Mouse (Mus musculus): Measurements from ENCODE around the gene Rbm34. TPM values are rescaled to one million over a fixed set of nuclear protein-coding genes. Genes with fewer than 3 reads are reported as not detected.
"Not testable (repeated sequence)": the region's sequence is repeated elsewhere in the genome, so short reads cannot be mapped to it uniquely, and the experiment has no call there.

Gene Rbm34
- total and polyA plus RNA-seq, 3 experiments: 24.8 to 42.7 (median 42.3) TPM

GRCm38 (mm10) chr8:126914107-126914490, 56.8 kb downstream of the Rbm34 start:
- H3K9me3 ChIP-seq (replicated peaks; ENCODE audit: low read length); H3K36me3 ChIP-seq (replicated peaks in 1 of 2; ENCODE audit: control insufficient read depth in 1 of 2, insufficient read depth in 1 of 2, low read length in 1 of 2); H3K4me2 ChIP-seq (ENCODE audit: insufficient read depth, low read depth, poor library complexity, severe bottlenecking); H3K27ac ChIP-seq (ENCODE audit: insufficient read depth, low read depth); in situ Hi-C loops (cut with MboI; ENCODE audit: low pct_ligation_motif_present, low pct_unique_long_range_greater_than_20kb, low sequenced_read_pairs); H3K9ac ChIP-seq (ENCODE audit: insufficient read depth, low read depth); DNase-seq (ENCODE audit: extremely low read depth); H3K4me3 ChIP-seq (replicated peaks in 1 of 3; ENCODE audit: low read depth in 2 of 3, low read length in 2 of 3, poor library complexity in 1 of 3); H3K79me2 ChIP-seq (replicated peaks; ENCODE audit: control insufficient read depth, extremely low read depth, insufficient read depth, poor library complexity, severe bottlenecking); H3K27me3 ChIP-seq (replicated peaks): not testable (repeated sequence)
- H3K4me1 ChIP-seq (ENCODE audit: control insufficient read depth in 1 of 2, insufficient read depth in 2 of 2): peaks cover 7 to 38% of the 10 kb centered on the region in 2 experiments
- dilution Hi-C loops (cut with MboI; ENCODE audit: extremely low pct_ligation_motif_present, extremely low pct_unique_long_range_greater_than_20kb, low sequenced_read_pairs): loop anchor here (25.0 kb wide), 1 partner anchor 427 kb away; the partner anchor contains the start of gene Tarbp1
- peak; percentile 58 for TF ChIP-seq ZNF384 (IDR thresholded peaks at IDR 0.05; ENCODE audit: low read depth, low read length)

- no peaks in the 10 kb centered on the region for H3K27me3 ChIP-seq (replicated peaks)
- no peak for DNase-seq (ENCODE audit: extremely low read depth)
Measured at GRCm38 (mm10) chr8:126913241-126914106, 57.4 kb downstream of the Rbm34 start.

GRCm38 (mm10) chr8:126909371-126909802, 61.5 kb downstream of the Rbm34 start:
- no peak for DNase-seq (ENCODE audit: extremely low read depth)
- no peak for TF ChIP-seq BHLHE40 (IDR thresholded peaks at IDR 0.05; ENCODE audit: low read depth, low read length)
- TF ChIP-seq KAT2A (IDR thresholded peaks at IDR 0.05; ENCODE audit: insufficient replicate concordance, low read length): no peak
- no peak for TF ChIP-seq JUND (conservative IDR thresholded peaks at IDR 0.05; ENCODE audit: low read depth, low read length)
- TF ChIP-seq EP300 (IDR thresholded peaks at IDR 0.05; ENCODE audit: low read length): no peak
- no peak for TF ChIP-seq CHD1 (IDR thresholded peaks at IDR 0.05; ENCODE audit: low read depth, low read length)
- TF ChIP-seq GABPA (IDR thresholded peaks at IDR 0.05; ENCODE audit: insufficient replicate concordance, low read depth, low read length): no peak
- TF ChIP-seq E2F4 (IDR thresholded peaks at IDR 0.05; ENCODE audit: insufficient replicate concordance, low read depth, low read length): no peak
- TF ChIP-seq CTCF (conservative IDR thresholded peaks at IDR 0.05 in 1 of 2, IDR thresholded peaks at IDR 0.05 in 1 of 2; ENCODE audit: low read depth in 2 of 2, low read length in 2 of 2): no peak
- no peak for TF ChIP-seq PAX5 (IDR thresholded peaks at IDR 0.05; ENCODE audit: low read length)
- no peak for TF ChIP-seq ELF1 (IDR thresholded peaks at IDR 0.05; ENCODE audit: low read depth, low read length)
- no peak for TF ChIP-seq MAFK (IDR thresholded peaks at IDR 0.05; ENCODE audit: insufficient replicate concordance, low read length)
- TF ChIP-seq USF1 (IDR thresholded peaks at IDR 0.05; ENCODE audit: low read depth, low read length): no peak
- TF ChIP-seq MXI1 (IDR thresholded peaks at IDR 0.05; ENCODE audit: low read depth, low read length): no peak
- TF ChIP-seq MYC (IDR thresholded peaks at IDR 0.05; ENCODE audit: low read depth, low read length): no peak
- no peak for TF ChIP-seq ETS1 (conservative IDR thresholded peaks at IDR 0.05; ENCODE audit: low read depth, low read length)
- TF ChIP-seq MEF2A (IDR thresholded peaks at IDR 0.05; ENCODE audit: borderline replicate concordance, low read depth, low read length): no peak
- H3K4me2 ChIP-seq (ENCODE audit: insufficient read depth, low read depth, poor library complexity, severe bottlenecking): no peak overlapping the region

More at GRCm38 (mm10) chr8:126913241-126914106, 57.4 kb downstream of the Rbm34 start:
- TF ChIP-seq MAFK (IDR thresholded peaks at IDR 0.05; ENCODE audit: insufficient replicate concordance, low read length): no peak
- no peak for TF ChIP-seq TBP (conservative IDR thresholded peaks at IDR 0.05; ENCODE audit: low read depth, low read length)
- no peak for TF ChIP-seq EP300 (IDR thresholded peaks at IDR 0.05; ENCODE audit: low read length)
- no peak for TF ChIP-seq PAX5 (IDR thresholded peaks at IDR 0.05; ENCODE audit: low read length)
- TF ChIP-seq NELFE (IDR thresholded peaks at IDR 0.05; ENCODE audit: low read depth, low read length): no peak
- TF ChIP-seq MAX (IDR thresholded peaks at IDR 0.05; ENCODE audit: low read length): no peak
- TF ChIP-seq USF2 (conservative IDR thresholded peaks at IDR 0.05; ENCODE audit: low read depth, low read length): no peak
- TF ChIP-seq ZKSCAN1 (IDR thresholded peaks at IDR 0.05; ENCODE audit: borderline replicate concordance, low read depth, low read length): no peak
- TF ChIP-seq TCF12 (IDR thresholded peaks at IDR 0.05; ENCODE audit: low read depth, low read length): no peak
- TF ChIP-seq NRF1 (IDR thresholded peaks at IDR 0.05; ENCODE audit: low read depth, low read length): no peak
- TF ChIP-seq SIN3A (IDR thresholded peaks at IDR 0.05; ENCODE audit: low read length): no peak
- TF ChIP-seq CHD1 (IDR thresholded peaks at IDR 0.05; ENCODE audit: low read depth, low read length): no peak
- no peak for TF ChIP-seq MEF2A (IDR thresholded peaks at IDR 0.05; ENCODE audit: borderline replicate concordance, low read depth, low read length)
- TF ChIP-seq ZC3H11A (IDR thresholded peaks at IDR 0.05; ENCODE audit: low read depth, low read length): no peak
- TF ChIP-seq MYC (IDR thresholded peaks at IDR 0.05; ENCODE audit: low read depth, low read length): no peak
- H3K9ac ChIP-seq (ENCODE audit: insufficient read depth, low read depth): no peak overlapping the region
- peaks cover 0 to 3% of the 10 kb centered on the region in 2 experiments for H3K36me3 ChIP-seq (replicated peaks in 1 of 2; ENCODE audit: control insufficient read depth in 1 of 2, insufficient read depth in 1 of 2, low read length in 1 of 2)
- H3K79me2 ChIP-seq (replicated peaks; ENCODE audit: control insufficient read depth, extremely low read depth, insufficient read depth, poor library complexity, severe bottlenecking): no peaks in the 10 kb centered on the region
- peaks cover 5 to 45% of the 10 kb centered on the region in 2 experiments for H3K4me1 ChIP-seq (ENCODE audit: control insufficient read depth in 1 of 2, insufficient read depth in 2 of 2)
- no peak overlapping the region for H3K27ac ChIP-seq (ENCODE audit: insufficient read depth, low read depth)
- H3K4me3 ChIP-seq (replicated peaks in 1 of 3; ENCODE audit: low read depth in 2 of 3, low read length in 2 of 3, poor library complexity in 1 of 3): no peak overlapping the region
- in situ Hi-C loops (cut with MboI; ENCODE audit: low pct_ligation_motif_present, low pct_unique_long_range_greater_than_20kb, low sequenced_read_pairs): no loop called here
- H3K9me3 ChIP-seq (replicated peaks; ENCODE audit: low read length): no peaks in the 10 kb centered on the region
- no peak overlapping the region for H3K4me2 ChIP-seq (ENCODE audit: insufficient read depth, low read depth, poor library complexity, severe bottlenecking)
- dilution Hi-C loops (cut with MboI; ENCODE audit: extremely low pct_ligation_motif_present, extremely low pct_unique_long_range_greater_than_20kb, low sequenced_read_pairs): loop anchor here (25.0 kb wide), 1 partner anchor 426 kb away; the partner anchor contains the start of gene Tarbp1

More at GRCm38 (mm10) chr8:126909371-126909802, 61.5 kb downstream of the Rbm34 start:
- no peak overlapping the region for H3K9ac ChIP-seq (ENCODE audit: insufficient read depth, low read depth)
- H3K27me3 ChIP-seq (replicated peaks): no peaks in the 10 kb centered on the region
- peaks cover 5% of the 10 kb centered on the region for H3K9me3 ChIP-seq (replicated peaks; ENCODE audit: low read length)
- H3K79me2 ChIP-seq (replicated peaks; ENCODE audit: control insufficient read depth, extremely low read depth, insufficient read depth, poor library complexity, severe bottlenecking): no peaks in the 10 kb centered on the region
- peaks cover 4 to 40% of the 10 kb centered on the region in 2 experiments for H3K4me1 ChIP-seq (ENCODE audit: control insufficient read depth in 1 of 2, insufficient read depth in 2 of 2)
- H3K4me3 ChIP-seq (replicated peaks in 1 of 3; ENCODE audit: low read depth in 2 of 3, low read length in 2 of 3, poor library complexity in 1 of 3): no peak overlapping the region
- in situ Hi-C loops (cut with MboI; ENCODE audit: low pct_ligation_motif_present, low pct_unique_long_range_greater_than_20kb, low sequenced_read_pairs): no loop called here
- dilution Hi-C loops (cut with MboI; ENCODE audit: extremely low pct_ligation_motif_present, extremely low pct_unique_long_range_greater_than_20kb, low sequenced_read_pairs): loop anchor here (25.0 kb wide), 1 partner anchor 422 kb away; the partner anchor contains the start of gene Tarbp1
- H3K36me3 ChIP-seq (replicated peaks in 1 of 2; ENCODE audit: control insufficient read depth in 1 of 2, insufficient read depth in 1 of 2, low read length in 1 of 2): no peaks in the 10 kb centered on the region
- H3K27ac ChIP-seq (ENCODE audit: insufficient read depth, low read depth): no peak overlapping the region

Measured in CH12.LX (cell line).